Mouse (Mus musculus): ENCODE measurements around the gene Gm10639. TPM values are rescaled to one million over a fixed set of nuclear protein-coding genes. Genes with fewer than 3 reads are reported as not detected.

The Gm10639 gene
- total RNA-seq, 2 experiments from 2014 or later, result not detected

DNA sequence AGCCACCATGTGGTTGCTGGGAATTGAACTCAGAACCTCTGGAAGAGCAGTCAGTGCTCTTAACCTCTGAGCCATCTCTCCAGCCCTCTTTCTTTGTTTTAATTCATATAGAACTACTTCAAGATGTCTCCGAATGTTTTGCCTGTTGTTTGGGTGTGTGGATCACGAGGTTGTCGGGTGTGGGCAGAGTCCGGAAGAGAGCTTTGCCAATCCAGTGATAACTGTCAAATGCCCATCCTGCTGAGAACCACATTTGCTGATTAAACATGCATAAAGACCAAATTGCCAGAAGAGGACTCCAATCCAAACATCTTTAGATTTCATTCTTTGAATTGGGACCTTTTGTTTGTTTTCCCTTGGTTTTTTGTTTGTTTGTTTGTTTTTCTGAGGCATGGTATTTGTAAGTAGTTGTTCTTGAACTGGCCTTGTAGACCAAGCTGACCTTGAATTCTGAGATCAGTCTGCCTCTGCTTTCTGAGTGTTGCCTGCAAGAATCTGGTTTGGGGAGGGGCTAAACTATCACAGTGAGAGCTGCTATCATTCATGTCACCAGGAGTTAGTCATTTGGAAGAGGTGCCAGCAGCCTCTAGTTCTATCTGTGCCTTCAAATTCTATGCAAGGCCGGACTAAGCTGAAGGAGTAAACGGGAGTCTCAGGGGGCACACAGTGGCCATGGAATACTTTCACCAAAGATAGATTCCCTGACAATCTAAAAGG is 61.9 kb downstream of the Gm10639 start:
- no peak overlapping the region for H3K4me3 ChIP-seq
- TF ChIP-seq CTCF (IDR thresholded peaks at IDR 0.05), result no peak
- no peak for DNase-seq (ENCODE audit: extremely low spot score in 1 of 2, low spot score in 2 of 2)
- intact Hi-C loops (cut with DNase I), result no loop called here
- no peak overlapping the region for H3K27ac ChIP-seq

Other genes starting within 250 kb of the Gm10639 start
- not detected for gene Gcm1, start 238.0 kb upstream of the Gm10639 start, total RNA-seq (2021)
- gene Fbxo9, start 180.9 kb upstream of the Gm10639 start, total RNA-seq (2021), result 100 to 1,000 TPM; 106 to 115 TPM
- gene Ick, start 180.7 kb upstream of the Gm10639 start, total RNA-seq (2021), result 10 to 100 TPM; 17.4 to 19.2 TPM
- 10 to 100 TPM; 38.2 to 39.6 TPM for gene Gsta4, start 107.1 kb upstream of the Gm10639 start, total RNA-seq (2021)
- gene Gsta1, start 59.3 kb upstream of the Gm10639 start, total RNA-seq (2021), result not detected
- not detected for gene Gm3776, start 32.8 kb upstream of the Gm10639 start, total RNA-seq (2021)
- not detected for gene Omt2a, start 24.9 kb downstream of the Gm10639 start, total RNA-seq (2021)
- gene Omt2b, start 37.7 kb downstream of the Gm10639 start, total RNA-seq (2021), result not detected
- not detected for gene Gsta2, start 65.9 kb downstream of the Gm10639 start, total RNA-seq (2021)
- not detected for gene Dppa5a, start 78.3 kb downstream of the Gm10639 start, total RNA-seq (2021)
- gene Ooep, start 88.8 kb downstream of the Gm10639 start, total RNA-seq (2021), result not detected
- under 1 TPM in 1 of 2 experiments, not detected in 1; 0.16 TPM for gene Ddx43, start 105.9 kb downstream of the Gm10639 start, total RNA-seq (2021)
- under 1 TPM; 0.35 to 0.52 TPM for gene Cgas, start 153.3 kb downstream of the Gm10639 start, total RNA-seq (2021)
- gene Mto1, start 158.3 kb downstream of the Gm10639 start, total RNA-seq (2021), result 10 to 100 TPM; 24.6 to 27.3 TPM
- gene Gm17324, start 158.9 kb downstream of the Gm10639 start, total RNA-seq (2021), result under 1 TPM; 0.63 to 0.65 TPM
- gene Eef1a1, start 199.2 kb downstream of the Gm10639 start, total RNA-seq (2021), result 1,000 to 10,000 TPM; 2,077 to 2,174 TPM